Mouse (Mus musculus) heart, embryonic 14.5 days (tissue): Measurements from ENCODE around the gene Sox10. TPM values are rescaled to one million over a fixed set of nuclear protein-coding genes. Genes with fewer than 3 reads are reported as not detected.

Experiments
- ATAC-seq: fragments of 200-750 bp; cut with Nextera tagmentation; 2 replicates; pipeline ENCODE4 v1.8.0; 2017; ENCODE audit warnings: low read depth, moderate TSS enrichment; ENCODE audit not compliant: insufficient number of reproducible peaks, insufficient read depth, low FRiP score
- H3K27ac ChIP-seq, 2 experiments: fragments of 200-500 bp in 1 of 2; fragments of 300-500 bp in 1 of 2; sonication (generic) in 1 of 2; replicated peaks in 1 of 2; 2 replicates each; pipeline ENCODE4 v1.5.1; 2012 to 2014; ENCODE audit warnings: low read depth in 2 of 2, low read length in 2 of 2, control low read depth in 1 of 2, mild to moderate bottlenecking in 1 of 2, mixed read lengths in 1 of 2; ENCODE audit not compliant: control insufficient read depth in 1 of 2, insufficient read depth in 1 of 2
- H3K27me3 ChIP-seq: fragments of 300-500 bp; sonication (generic); 2 replicates; pipeline ENCODE4 v1.6.1; 2014; ENCODE audit warnings: mild to moderate bottlenecking, low read length, control low read depth; ENCODE audit not compliant: control insufficient read depth, insufficient read depth
- H3K36me3 ChIP-seq: fragments of 300-500 bp; sonication (generic); 2 replicates; pipeline ENCODE4 v1.6.1; 2014; ENCODE audit warnings: mild to moderate bottlenecking, control low read depth, low read length, mixed read lengths; ENCODE audit not compliant: control insufficient read depth, insufficient read depth
- H3K4me1 ChIP-seq, 2 experiments: fragments of 200-500 bp in 1 of 2; fragments of 300-500 bp in 1 of 2; sonication (generic) in 1 of 2; 2 replicates each; pipeline ENCODE4 v1.6.1; 2012 to 2014; ENCODE audit warnings: low read length in 2 of 2, control low read depth in 1 of 2, mixed read lengths in 1 of 2; ENCODE audit not compliant: control insufficient read depth in 2 of 2, insufficient read depth in 2 of 2
- H3K4me2 ChIP-seq: fragments of 300-500 bp; sonication (generic); 2 replicates; pipeline ENCODE4 v1.6.1; 2014; ENCODE audit warnings: mild to moderate bottlenecking, low read length
- H3K4me3 ChIP-seq, 2 experiments: fragments of 200-500 bp in 1 of 2; fragments of 300-500 bp in 1 of 2; sonication (generic) in 1 of 2; 2 replicates each; pipeline ENCODE4 v1.5.1; 2012 to 2014; ENCODE audit warnings: low read length in 2 of 2, mild to moderate bottlenecking in 2 of 2, control low read depth in 1 of 2, low read depth in 1 of 2, moderate library complexity in 1 of 2; ENCODE audit not compliant: control insufficient read depth in 1 of 2, insufficient read depth in 1 of 2
- H3K9ac ChIP-seq: fragments of 300-500 bp; sonication (generic); 2 replicates; pipeline ENCODE4 v1.6.1; 2014; ENCODE audit warnings: mild to moderate bottlenecking, low read length
- H3K9me3 ChIP-seq: fragments of 300-500 bp; sonication (generic); 2 replicates; pipeline ENCODE4 v1.6.1; 2016; ENCODE audit warnings: low read length, control low read depth; ENCODE audit not compliant: control insufficient read depth
- WGBS: fragments of 180-500 bp; shearing (Covaris S2); extraction: QIAGEN DNeasy Blood & Tissue Kit; methylation state at CpG from one replicate; pipeline ENCODE4 v1.1.7; 2014; 5-methylcytosine and 5-hydroxymethylcytosine counted together
- polyA plus RNA-seq: library from polyadenylated mRNA; unstranded; fragments of >200 nt; fragmentation: Nextera tagmentation; extraction: Ambion mirVana; gene quantifications from 2 replicates; pipeline ENCODE4 v1.2.1, GENCODE M21; 2014

Gene Sox10
- polyA plus RNA-seq, 1 experiment from 2014 or later, result 0.63 TPM

- WGBS, result 36% methylated on average over 13 of the region's 13 CpGs
- H3K27me3 ChIP-seq, result peaks cover 5% of the 10 kb centered on the region
- H3K4me1 ChIP-seq, result peaks cover 11 to 13% of the 10 kb centered on the region in 2 experiments; a peak in 2 of 4 replicates
- H3K36me3 ChIP-seq, result no peaks in the 10 kb centered on the region
- no peaks in the 10 kb centered on the region for H3K9me3 ChIP-seq
- H3K4me2 ChIP-seq, result no peak overlapping the region
- no peak for ATAC-seq
- H3K9ac ChIP-seq, result no peak overlapping the region
- no peak overlapping the region for H3K4me3 ChIP-seq
- no peak overlapping the region for H3K27ac ChIP-seq
These were observed 36.6 kb upstream of the Sox10 start for GRCm38 (mm10) chr15:79201491-79202150.

DNA sequence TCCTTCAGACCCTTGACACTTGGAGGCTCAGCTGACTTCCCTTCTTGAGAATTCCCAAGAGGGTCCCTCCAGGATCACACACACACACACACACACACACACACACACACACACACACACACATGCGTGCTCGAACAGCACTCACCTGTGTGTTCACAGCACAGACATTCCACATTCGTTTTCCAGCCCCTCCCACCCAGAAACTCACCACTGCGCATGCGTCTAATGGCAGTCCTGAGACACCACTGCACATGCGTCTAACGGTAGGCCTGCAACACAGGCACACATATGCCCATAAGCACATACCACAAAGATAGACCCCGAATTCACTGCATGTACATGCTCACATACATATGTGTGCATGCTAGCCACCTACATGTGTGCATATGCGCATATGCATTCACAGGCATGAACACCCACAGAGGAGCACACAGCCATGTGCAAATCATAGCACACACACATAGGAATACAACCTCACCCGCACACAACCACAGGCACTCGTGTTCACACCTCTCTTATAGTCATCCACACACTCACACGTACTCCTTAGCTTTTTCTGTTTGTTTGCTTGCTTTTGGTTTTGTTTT is 34.4 kb upstream of the Sox10 start:
- WGBS, result 91% methylated on average over 12 of the region's 12 CpGs
- H3K9ac ChIP-seq, result no peak overlapping the region
- H3K27ac ChIP-seq, result no peak overlapping the region
- no peaks in the 10 kb centered on the region for H3K9me3 ChIP-seq
- H3K4me1 ChIP-seq, result peaks cover 27 to 29% of the 10 kb centered on the region in 2 experiments
- no peak overlapping the region for H3K4me2 ChIP-seq
- H3K27me3 ChIP-seq, result peaks cover 5% of the 10 kb centered on the region
- H3K4me3 ChIP-seq, result no peak overlapping the region
- ATAC-seq, result no peak
- no peaks in the 10 kb centered on the region for H3K36me3 ChIP-seq

DNA sequence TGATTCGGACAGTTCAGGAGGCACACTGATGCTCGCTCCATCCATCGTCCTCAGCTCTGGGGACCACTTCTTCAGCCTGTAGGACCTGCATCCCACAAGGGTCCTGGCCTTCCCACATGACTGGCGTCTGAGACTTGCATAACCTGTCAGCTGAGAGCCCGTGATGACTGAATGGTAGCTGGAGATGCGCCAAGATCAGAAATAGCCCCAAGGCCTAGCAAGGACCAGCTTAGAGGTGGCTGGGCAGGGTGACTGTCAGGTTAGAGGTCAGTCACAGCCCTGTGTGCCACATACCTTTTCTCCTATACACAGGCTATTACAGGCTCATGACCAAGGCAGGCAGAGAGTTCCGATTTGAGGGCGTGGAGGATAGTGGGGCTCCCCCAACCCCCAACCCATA is 30.5 kb upstream of the Sox10 start:
- Histone ChIP-seq H3K27ac (peak overlapping the region; percentile 51 to 74), H3K9ac (peak overlapping the region; percentile 44)
- WGBS, result 44% methylated on average over 8 of the region's 8 CpGs

GRCm38 (mm10) chr15:79194946-79195345 is 29.9 kb upstream of the Sox10 start:
- Histone ChIP-seq H3K27ac (peak overlapping the region; percentile 25 to 55; a peak in 2 of 4 replicates), H3K9me3 (no peaks in the 10 kb centered on the region), H3K27me3 (no peaks in the 10 kb centered on the region), H3K4me3 (no peak overlapping the region), H3K9ac (no peak overlapping the region), H3K4me1 (peaks cover 32 to 37% of the 10 kb centered on the region in 2 experiments), H3K4me2 (no peak overlapping the region), H3K36me3 (no peaks in the 10 kb centered on the region)
- no peak for ATAC-seq
- WGBS, result 89% methylated on average over 2 of the region's 2 CpGs

More for the DNA sequence above, 30.5 kb upstream of the Sox10 start:
- Histone ChIP-seq H3K27me3 (no peaks in the 10 kb centered on the region), H3K36me3 (no peaks in the 10 kb centered on the region), H3K4me3 (no peak overlapping the region), H3K4me1 (peaks cover 32 to 37% of the 10 kb centered on the region in 2 experiments), H3K4me2 (no peak overlapping the region), H3K9me3 (no peaks in the 10 kb centered on the region)
- ATAC-seq, result peak; percentile 48

- H3K9me3 ChIP-seq, result no peaks in the 10 kb centered on the region
- H3K27ac ChIP-seq, result peak overlapping the region in 1 of 2 experiments; percentile 62; a peak in 2 of 4 replicates
- H3K4me2 ChIP-seq, result no peak overlapping the region
- H3K27me3 ChIP-seq, result no peaks in the 10 kb centered on the region
- peaks cover 32 to 37% of the 10 kb centered on the region in 2 experiments for H3K4me1 ChIP-seq
- no peak for ATAC-seq
- H3K4me3 ChIP-seq, result no peak overlapping the region
- no peak overlapping the region for H3K9ac ChIP-seq
- whole genome bisulfite sequencing, result 64% methylated on average over 9 of the region's 9 CpGs
- H3K36me3 ChIP-seq, result no peaks in the 10 kb centered on the region
These were observed 29.0 kb upstream of the Sox10 start for GRCm38 (mm10) chr15:79194048-79194447.

DNA sequence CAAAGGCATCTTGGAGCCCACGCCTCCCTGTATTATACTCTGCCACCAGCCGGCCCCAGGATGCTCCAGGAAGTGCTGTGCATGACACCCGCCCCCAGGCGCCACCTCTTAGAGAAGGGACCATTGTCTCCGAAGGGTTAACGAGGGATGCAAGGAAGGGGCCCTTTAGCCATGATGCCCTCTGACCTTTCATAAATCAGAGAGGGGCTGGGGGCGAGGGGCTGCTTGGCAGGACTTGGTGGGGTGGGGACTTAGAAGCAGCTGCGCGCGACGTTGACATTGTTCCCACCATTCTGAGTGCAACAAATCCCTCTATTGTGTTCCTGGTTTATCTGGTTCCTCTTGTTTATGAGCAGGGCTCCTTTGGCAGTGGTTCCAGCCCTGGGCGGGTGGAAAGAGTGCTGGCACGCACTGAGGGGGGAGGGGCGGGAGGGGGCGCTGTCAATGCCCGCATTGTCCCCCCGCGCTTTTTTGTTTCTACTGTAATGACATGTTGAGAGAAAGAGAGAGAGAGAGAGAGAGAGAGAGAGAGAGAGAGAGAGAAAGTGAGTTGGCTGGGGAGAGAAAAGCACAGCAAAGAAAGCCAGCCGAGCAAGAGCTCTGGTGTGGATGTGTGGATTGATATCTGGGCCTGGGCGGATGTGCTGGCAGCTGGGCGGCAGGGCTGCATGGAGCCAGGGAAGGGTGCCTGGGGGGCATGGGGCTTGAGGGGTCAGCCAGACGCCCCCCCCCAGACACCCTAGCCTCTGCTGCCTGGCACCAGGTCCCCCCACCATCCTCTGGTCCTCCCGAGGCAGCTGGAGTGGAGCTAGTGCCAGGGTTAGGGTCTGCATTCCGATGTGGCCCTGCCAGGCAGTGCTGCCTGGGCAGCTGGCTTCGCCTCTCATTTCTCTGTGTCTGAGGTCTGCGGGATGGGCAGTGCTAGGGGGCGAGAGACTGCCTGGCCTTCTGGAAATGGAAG is 28.1 kb upstream of the Sox10 start:
- no peaks in the 10 kb centered on the region for H3K36me3 ChIP-seq
- H3K27ac ChIP-seq, result peak overlapping the region; percentile 32 to 62
- WGBS, result 33% methylated on average over 27 of the region's 27 CpGs
- ATAC-seq, result 0 out of 2 replicates have a peak, but pooled peaks have one; percentile 33
- H3K4me3 ChIP-seq, result no peak overlapping the region
- no peaks in the 10 kb centered on the region for H3K9me3 ChIP-seq
- no peaks in the 10 kb centered on the region for H3K27me3 ChIP-seq
- H3K4me1 ChIP-seq, result peaks cover 29 to 37% of the 10 kb centered on the region in 2 experiments
- peak overlapping the region; percentile 44 for H3K4me2 ChIP-seq
- peak overlapping the region; percentile 44 for H3K9ac ChIP-seq

GRCm38 (mm10) chr15:79192450-79192849 is 27.4 kb upstream of the Sox10 start:
- H3K9me3 ChIP-seq, result no peaks in the 10 kb centered on the region
- no peak for ATAC-seq

More at GRCm38 (mm10) chr15:79192450-79192849, 27.4 kb upstream of the Sox10 start:
- peaks cover 29 to 37% of the 10 kb centered on the region in 2 experiments for H3K4me1 ChIP-seq
- 0 out of 4 replicates have a peak overlapping the region, but pooled peaks have one; percentile 32 to 62 for H3K27ac ChIP-seq
- 88% methylated on average over 6 of the region's 6 CpGs for WGBS
- no peaks in the 10 kb centered on the region for H3K36me3 ChIP-seq
- no peak overlapping the region for H3K4me3 ChIP-seq
- H3K4me2 ChIP-seq, result no peak overlapping the region
- no peaks in the 10 kb centered on the region for H3K27me3 ChIP-seq
- no peak overlapping the region for H3K9ac ChIP-seq
